Mouse (Mus musculus) liver, embryonic 14.5 days (tissue): ENCODE data around the gene Elp4. TPM values are rescaled to one million over a fixed set of nuclear protein-coding genes. Genes with fewer than 3 reads are reported as not detected.

ENCODE experiments used
- ATAC-seq: fragments of 200-750 bp; cut with Nextera tagmentation; 2 replicates; pipeline ENCODE4 v1.8.0; 2017; ENCODE audit warnings: moderate number of reproducible peaks, mild to moderate bottlenecking, moderate library complexity; ENCODE audit not compliant: insufficient read depth
- DNase-seq, 3 experiments: peaks; one replicate each; pipeline ENCODE4 v3.0.0-alpha.2; 2012 to 2013; ENCODE audit warnings: low read depth in 3 of 3, low spot score in 3 of 3
- H3K27ac ChIP-seq: fragments of 300-500 bp; sonication (generic); 2 replicates; pipeline ENCODE4 v1.5.1; 2014; ENCODE audit warnings: moderate library complexity, mild to moderate bottlenecking, control low read depth, inconsistent platforms
- H3K27me3 ChIP-seq: fragments of 300-500 bp; sonication (generic); 2 replicates; pipeline ENCODE4 v1.6.1; 2014; ENCODE audit warnings: mild to moderate bottlenecking, low read length, moderate library complexity; ENCODE audit not compliant: control insufficient read depth, insufficient read depth
- H3K36me3 ChIP-seq: fragments of 300-500 bp; sonication (generic); replicated peaks from 2 replicates; pipeline ENCODE4 v1.6.1; 2014; ENCODE audit warnings: low read depth; ENCODE audit not compliant: control insufficient read depth, insufficient read depth
- H3K4me1 ChIP-seq, 2 experiments: fragments of 200-500 bp in 1 of 2; fragments of 300-500 bp in 1 of 2; sonication (generic) in 1 of 2; replicated peaks; 2 replicates each; pipeline ENCODE4 v1.6.1; 2012 to 2014; ENCODE audit warnings: antibody characterized with exemption in 1 of 2, inconsistent platforms in 1 of 2, low read length in 1 of 2; ENCODE audit not compliant: control insufficient read depth in 2 of 2, insufficient read depth in 2 of 2
- H3K4me2 ChIP-seq: fragments of 300-500 bp; sonication (generic); 2 replicates; pipeline ENCODE4 v1.6.1; 2014; ENCODE audit warnings: low read depth, mild to moderate bottlenecking, control low read depth, moderate library complexity
- H3K4me3 ChIP-seq, 2 experiments: fragments of 200-500 bp in 1 of 2; fragments of 300-500 bp in 1 of 2; sonication (generic) in 1 of 2; 2 replicates each; pipeline ENCODE4 v1.5.1; 2012 to 2014; ENCODE audit warnings: low read depth in 2 of 2, low read length in 2 of 2, mild to moderate bottlenecking in 2 of 2, control low read depth in 1 of 2, inconsistent platforms in 1 of 2, moderate library complexity in 1 of 2; ENCODE audit not compliant: insufficient read depth in 1 of 2
- H3K9ac ChIP-seq: fragments of 300-500 bp; sonication (generic); replicated peaks from 2 replicates; pipeline ENCODE4 v1.6.1; 2014; ENCODE audit warnings: mild to moderate bottlenecking, control low read depth, moderate library complexity
- H3K9me3 ChIP-seq: fragments of 300-500 bp; sonication (generic); 2 replicates; pipeline ENCODE4 v1.6.1; 2016; ENCODE audit warnings: low read length, mixed read lengths; ENCODE audit not compliant: control insufficient read depth
- CTCF ChIP-seq: IDR thresholded peaks from 2 replicates; pipeline ENCODE4 v1.5.1; 2016; ENCODE audit warnings: antibody characterized with exemption, low read depth, control low read depth
- EP300 ChIP-seq: IDR thresholded peaks from 2 replicates; pipeline ENCODE4 v1.6.1; 2016; ENCODE audit warnings: antibody characterized with exemption, low read depth
- WGBS: fragments of 180-500 bp; shearing (Covaris S2); extraction: QIAGEN DNeasy Blood & Tissue Kit; methylation state at CpG from one replicate; pipeline ENCODE4 v1.1.7; 2014; ENCODE audit not compliant: insufficient replicate concordance; 5-methylcytosine and 5-hydroxymethylcytosine counted together
- polyA plus RNA-seq, 2 experiments: library from polyadenylated mRNA; depleted of rRNA in 1 of 2; stranded (reverse) in 1 of 2; unstranded in 1 of 2; fragments of >200 nt; fragmentation: Nextera tagmentation in 1 of 2; extraction: Ambion mirVana in 1 of 2; gene quantifications; 2 replicates each; pipeline versions ENCODE4 v1.2.1 to v1.2.3; 2012 to 2014

Gene Elp4
- polyA plus RNA-seq, 2 experiments: 5.3 to 11.8 TPM

DNA sequence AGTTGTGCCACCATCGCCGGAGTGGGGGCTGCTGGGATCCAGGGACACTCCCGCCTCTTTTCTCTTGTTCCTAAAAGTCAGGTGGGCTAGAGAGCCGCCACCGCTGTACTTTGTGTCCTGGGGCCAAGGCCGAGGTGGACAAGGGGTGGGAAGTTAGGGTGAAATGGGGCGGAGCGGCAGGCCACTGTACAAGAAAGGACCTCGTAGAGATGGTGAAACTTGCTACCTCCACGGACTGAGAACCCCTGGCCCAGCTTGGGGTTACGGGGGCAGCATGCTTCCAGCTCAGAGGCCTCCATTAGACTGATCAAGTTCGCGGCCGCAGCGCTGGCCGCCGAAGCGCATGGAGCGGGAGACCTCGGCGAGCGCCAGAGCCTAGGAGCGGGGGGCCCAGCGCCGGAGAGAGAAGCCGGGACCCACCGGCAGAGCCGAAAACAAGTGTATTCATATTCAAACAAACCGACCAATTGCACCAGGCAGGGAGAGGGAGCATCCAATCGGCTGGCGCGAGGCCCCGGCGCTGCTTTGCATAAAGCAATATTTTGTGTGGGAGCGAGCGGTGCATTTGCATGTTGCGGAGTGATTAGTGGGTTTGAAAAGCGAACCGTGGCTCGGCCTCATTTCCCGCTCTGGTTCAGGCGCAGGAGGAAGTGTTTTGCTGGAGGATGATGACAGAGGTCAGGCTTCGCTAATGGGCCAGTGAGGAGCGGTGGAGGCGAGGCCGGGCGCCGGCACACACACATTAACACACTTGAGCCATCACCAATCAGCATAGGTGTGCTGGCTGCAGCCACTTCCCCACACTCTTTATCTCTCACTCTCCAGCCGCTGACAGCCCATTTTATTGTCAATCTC lies 229.3 kb downstream of the Elp4 start:
- Histone ChIP-seq H3K4me3 (peak overlapping the region; percentile 5 to 35; a peak in 3 of 4 replicates), H3K9me3 (no peaks in the 10 kb centered on the region), H3K27ac (no peak overlapping the region), H3K9ac (no peak overlapping the region), H3K4me2 (peak overlapping the region; percentile 58), H3K27me3 (peaks cover 99% of the 10 kb centered on the region), H3K4me1 (no peaks in the 10 kb centered on the region), H3K36me3 (no peaks in the 10 kb centered on the region)
- DNase-seq (peak; percentile 17 to 47 (median 22)), ATAC-seq (peak; percentile 73; the same call in 1 of the 2 replicates)
- under 1% methylated on average over 49 of the region's 49 CpGs for WGBS
- TF ChIP-seq EP300: no peak
- no peak for TF ChIP-seq CTCF

- TF ChIP-seq EP300 (no peak), CTCF (no peak)
- H3K27ac ChIP-seq: no peak overlapping the region
- H3K9ac ChIP-seq: no peak overlapping the region
- no peaks in the 10 kb centered on the region for H3K36me3 ChIP-seq
- no peaks in the 10 kb centered on the region for H3K4me1 ChIP-seq
- no peak for DNase-seq
- peaks cover 99% of the 10 kb centered on the region for H3K27me3 ChIP-seq
- no peak for ATAC-seq
- H3K4me3 ChIP-seq: peak overlapping the region in 1 of 2 experiments; percentile 35; a peak in 2 of 4 replicates
- WGBS: 2% methylated on average over 36 of the region's 36 CpGs
- H3K4me2 ChIP-seq: peak overlapping the region; percentile 58
- no peaks in the 10 kb centered on the region for H3K9me3 ChIP-seq
Observed at GRCm38 (mm10) chr2:105674061-105674874, 230.1 kb downstream of the Elp4 start.

DNA sequence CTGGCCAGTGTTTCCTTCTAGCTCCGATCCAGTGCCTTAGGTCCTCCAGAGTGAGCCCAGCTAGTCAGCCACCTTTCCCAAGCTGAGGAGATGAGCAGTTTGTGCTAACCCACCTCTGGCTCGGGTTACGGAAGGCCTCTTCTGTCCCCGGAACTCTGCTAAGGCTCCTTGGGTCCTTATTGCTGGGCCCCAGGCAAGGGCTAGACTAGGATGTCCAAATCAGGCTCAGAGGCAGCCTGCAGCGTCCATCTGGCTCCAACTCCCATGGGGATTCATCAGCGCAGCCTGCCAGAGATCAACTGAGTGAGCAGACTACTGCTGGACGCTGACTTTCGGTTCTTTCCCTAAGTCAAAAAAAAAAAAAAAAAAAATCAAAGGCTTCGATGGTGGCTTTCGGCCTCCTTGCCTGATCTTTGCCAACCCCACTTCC lies 230.7 kb downstream of the Elp4 start:
- Histone ChIP-seq H3K4me1 (no peaks in the 10 kb centered on the region), H3K9ac (no peak overlapping the region), H3K27ac (no peak overlapping the region), H3K36me3 (no peaks in the 10 kb centered on the region), H3K4me3 (no peak overlapping the region), H3K4me2 (peak overlapping the region; percentile 21; the same call in 1 of the 2 replicates), H3K27me3 (peaks cover 99% of the 10 kb centered on the region), H3K9me3 (no peaks in the 10 kb centered on the region)
- WGBS: 4% methylated on average over 10 of the region's 10 CpGs
- no peak for DNase-seq
- ATAC-seq: no peak
- TF ChIP-seq EP300: no peak
- no peak for TF ChIP-seq CTCF

DNA sequence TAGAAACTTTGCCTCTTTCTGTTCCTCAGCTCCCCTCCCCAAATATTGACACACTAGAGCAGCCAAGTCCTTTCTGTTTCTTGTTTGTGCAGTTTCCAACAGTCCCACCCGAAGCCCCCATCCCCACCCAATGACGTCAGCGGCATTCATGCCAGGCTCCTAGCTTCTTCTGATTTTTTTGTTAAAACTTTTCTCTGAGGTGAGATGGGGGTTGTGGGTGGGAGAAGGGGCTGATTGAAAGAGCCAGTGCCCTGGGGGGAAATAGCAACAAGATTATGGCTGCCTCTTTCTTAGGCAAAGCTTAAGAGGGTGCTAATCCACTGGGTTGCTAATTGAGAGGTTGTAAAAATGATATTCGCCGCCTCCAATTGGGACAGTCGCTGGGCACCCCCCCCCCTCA lies 231.3 kb downstream of the Elp4 start:
- Histone ChIP-seq H3K27me3 (peaks cover 100% of the 10 kb centered on the region), H3K4me2 (no peak overlapping the region), H3K27ac (no peak overlapping the region), H3K36me3 (no peaks in the 10 kb centered on the region), H3K9me3 (no peaks in the 10 kb centered on the region), H3K9ac (no peak overlapping the region), H3K4me1 (no peaks in the 10 kb centered on the region), H3K4me3 (no peak overlapping the region)
- TF ChIP-seq CTCF: no peak
- no peak for TF ChIP-seq EP300
- 2% methylated on average over 6 of the region's 6 CpGs for WGBS
- no peak for ATAC-seq
- DNase-seq: no peak

- H3K27ac ChIP-seq: no peak overlapping the region
- no peaks in the 10 kb centered on the region for H3K9me3 ChIP-seq
- no peak for DNase-seq
- H3K4me3 ChIP-seq: no peak overlapping the region
- peaks cover 100% of the 10 kb centered on the region for H3K27me3 ChIP-seq
- no peaks in the 10 kb centered on the region for H3K36me3 ChIP-seq
- no peak overlapping the region for H3K4me2 ChIP-seq
- H3K9ac ChIP-seq: no peak overlapping the region
- no peak for ATAC-seq
- TF ChIP-seq EP300: no peak
- TF ChIP-seq CTCF: no peak
- no peaks in the 10 kb centered on the region for H3K4me1 ChIP-seq
- WGBS: 0% methylated on average over 16 of the region's 16 CpGs
Observed at GRCm38 (mm10) chr2:105672596-105672960, 231.8 kb downstream of the Elp4 start.
